Mouse (Mus musculus): Measurements from ENCODE around the gene Gm43302. TPM values are rescaled to one million over a fixed set of nuclear protein-coding genes. Genes with fewer than 3 reads are reported as not detected.
"Not testable (repeated sequence)": the region's sequence is repeated elsewhere in the genome, so short reads cannot be mapped to it uniquely, and the experiment has no call there.

The Gm43302 gene
- 1.8 and 2.8 TPM in 2 replicates for polyA plus RNA-seq (2012; rRNA removed)

GRCm38 (mm10) chr5:105293226-105294165 lies at the start of gene Gm43302, which contains the start of gene Gbp6:
TSS of gene Gm43302 (minus strand) at chr5:105293695.
TSS of gene Gbp6 (minus strand) at chr5:105293698.
- H3K4me1 ChIP-seq (ENCODE audit: control insufficient read depth, insufficient read depth, low read length); H3K36me3 ChIP-seq (ENCODE audit: control insufficient read depth, insufficient read depth, low read length); H3K27me3 ChIP-seq (replicated peaks; ENCODE audit: control insufficient read depth, insufficient read depth, low read length): not testable (repeated sequence)
- WGBS, result 29% methylated on average over 3 of the region's 3 CpGs
- Histone ChIP-seq H3K4me3 (ENCODE audit: insufficient read depth, low read depth, low read length) (peak within 1 kb of the TSS; percentile 37), H3K27ac (ENCODE audit: insufficient read depth, low read depth, low read length) (peak within 1 kb of the TSS; percentile 81)
- DNase-seq, result peak; percentile 73

- no peaks in the 10 kb centered on the region for H3K27me3 ChIP-seq (replicated peaks; ENCODE audit: control insufficient read depth, insufficient read depth, low read length)
- TF ChIP-seq POLR2A (IDR thresholded peaks at IDR 0.05; ENCODE audit: low read depth, low read length), result no peak
- no peak for TF ChIP-seq CTCF (conservative IDR thresholded peaks at IDR 0.05; ENCODE audit: insufficient read depth, insufficient read length, low read depth, low read length)
- 75% methylated on average over 2 of the region's 2 CpGs for WGBS
- H3K27ac ChIP-seq (ENCODE audit: insufficient read depth, low read depth, low read length), result no peak overlapping the region
- no peak overlapping the region for H3K4me3 ChIP-seq (ENCODE audit: insufficient read depth, low read depth, low read length)
- no peaks in the 10 kb centered on the region for H3K4me1 ChIP-seq (ENCODE audit: control insufficient read depth, insufficient read depth, low read length)
- no peak for DNase-seq
- H3K36me3 ChIP-seq (ENCODE audit: control insufficient read depth, insufficient read depth, low read length), result no peaks in the 10 kb centered on the region
Observed at GRCm38 (mm10) chr5:105341281-105341680, 47.8 kb upstream of the Gm43302 start.

- TF ChIP-seq POLR2A (IDR thresholded peaks at IDR 0.05; ENCODE audit: low read depth, low read length), result no peak
- TF ChIP-seq CTCF (conservative IDR thresholded peaks at IDR 0.05; ENCODE audit: insufficient read depth, insufficient read length, low read depth, low read length), result 0 out of 2 replicates have a peak, but pooled peaks have one; percentile 5
- Histone ChIP-seq H3K27me3 (replicated peaks; ENCODE audit: control insufficient read depth, insufficient read depth, low read length) (no peaks in the 10 kb centered on the region), H3K4me1 (ENCODE audit: control insufficient read depth, insufficient read depth, low read length) (no peaks in the 10 kb centered on the region), H3K36me3 (ENCODE audit: control insufficient read depth, insufficient read depth, low read length) (no peaks in the 10 kb centered on the region), H3K4me3 (ENCODE audit: insufficient read depth, low read depth, low read length) (no peak overlapping the region), H3K27ac (ENCODE audit: insufficient read depth, low read depth, low read length) (no peak overlapping the region)
- 64% methylated on average over 2 of the region's 2 CpGs for WGBS
- peak; percentile 30 for DNase-seq
Observed at GRCm38 (mm10) chr5:105322543-105322942, 29.0 kb upstream of the Gm43302 start.

GRCm38 (mm10) chr5:105310941-105311340 lies 17.4 kb upstream of the Gm43302 start:
- Histone ChIP-seq H3K27ac (ENCODE audit: insufficient read depth, low read depth, low read length) (no peak overlapping the region), H3K4me1 (ENCODE audit: control insufficient read depth, insufficient read depth, low read length) (no peaks in the 10 kb centered on the region), H3K4me3 (ENCODE audit: insufficient read depth, low read depth, low read length) (no peak overlapping the region), H3K27me3 (replicated peaks; ENCODE audit: control insufficient read depth, insufficient read depth, low read length) (no peaks in the 10 kb centered on the region), H3K36me3 (ENCODE audit: control insufficient read depth, insufficient read depth, low read length) (no peaks in the 10 kb centered on the region)
- no peak for DNase-seq
- 76% methylated on average over 2 of the region's 2 CpGs for WGBS
- TF ChIP-seq CTCF (conservative IDR thresholded peaks at IDR 0.05; ENCODE audit: insufficient read depth, insufficient read length, low read depth, low read length) (no peak), POLR2A (IDR thresholded peaks at IDR 0.05; ENCODE audit: low read depth, low read length) (no peak)

- H3K27ac ChIP-seq (ENCODE audit: insufficient read depth, low read depth, low read length); H3K36me3 ChIP-seq (ENCODE audit: control insufficient read depth, insufficient read depth, low read length); H3K27me3 ChIP-seq (replicated peaks; ENCODE audit: control insufficient read depth, insufficient read depth, low read length); H3K4me1 ChIP-seq (ENCODE audit: control insufficient read depth, insufficient read depth, low read length); DNase-seq; H3K4me3 ChIP-seq (ENCODE audit: insufficient read depth, low read depth, low read length): not testable (repeated sequence)
- 61% methylated on average over 1 of the region's 1 CpGs for WGBS
Observed at GRCm38 (mm10) chr5:105309148-105309547, 15.7 kb upstream of the Gm43302 start.

GRCm38 (mm10) chr5:105306946-105307345 lies 13.5 kb upstream of the Gm43302 start:
- DNase-seq; H3K36me3 ChIP-seq (ENCODE audit: control insufficient read depth, insufficient read depth, low read length); H3K27me3 ChIP-seq (replicated peaks; ENCODE audit: control insufficient read depth, insufficient read depth, low read length); H3K27ac ChIP-seq (ENCODE audit: insufficient read depth, low read depth, low read length); H3K4me1 ChIP-seq (ENCODE audit: control insufficient read depth, insufficient read depth, low read length); H3K4me3 ChIP-seq (ENCODE audit: insufficient read depth, low read depth, low read length): not testable (repeated sequence)

- H3K4me1 ChIP-seq (ENCODE audit: control insufficient read depth, insufficient read depth, low read length), result no peaks in the 10 kb centered on the region
- H3K36me3 ChIP-seq (ENCODE audit: control insufficient read depth, insufficient read depth, low read length), result no peaks in the 10 kb centered on the region
- DNase-seq, result peak; percentile 8
- H3K27me3 ChIP-seq (replicated peaks; ENCODE audit: control insufficient read depth, insufficient read depth, low read length), result no peaks in the 10 kb centered on the region
- WGBS, result 68% methylated on average over 1 of the region's 1 CpGs
- TF ChIP-seq CTCF (conservative IDR thresholded peaks at IDR 0.05; ENCODE audit: insufficient read depth, insufficient read length, low read depth, low read length), result no peak
- no peak for TF ChIP-seq POLR2A (IDR thresholded peaks at IDR 0.05; ENCODE audit: low read depth, low read length)
- H3K27ac ChIP-seq (ENCODE audit: insufficient read depth, low read depth, low read length), result no peak overlapping the region
- H3K4me3 ChIP-seq (ENCODE audit: insufficient read depth, low read depth, low read length), result no peak overlapping the region
Observed at GRCm38 (mm10) chr5:105306159-105306581, 12.7 kb upstream of the Gm43302 start.

GRCm38 (mm10) chr5:105305671-105306070 lies 12.2 kb upstream of the Gm43302 start:
- not testable (repeated sequence) for H3K36me3 ChIP-seq (ENCODE audit: control insufficient read depth, insufficient read depth, low read length); H3K27ac ChIP-seq (ENCODE audit: insufficient read depth, low read depth, low read length); H3K4me3 ChIP-seq (ENCODE audit: insufficient read depth, low read depth, low read length); H3K4me1 ChIP-seq (ENCODE audit: control insufficient read depth, insufficient read depth, low read length); DNase-seq; H3K27me3 ChIP-seq (replicated peaks; ENCODE audit: control insufficient read depth, insufficient read depth, low read length)
- WGBS, result 95% methylated on average over 4 of the region's 4 CpGs

Data from kidney, adult 2 months (tissue).